Mouse (Mus musculus) E14TG2a.4 (cell line): Measurements from ENCODE around the gene Gmeb1.

ENCODE experiments used
- CTCF ChIP-seq: conservative IDR thresholded peaks from 2 replicates; pipeline ENCODE4 v1.5.1; 2014; ENCODE audit warnings: low read length
- NANOG ChIP-seq: IDR thresholded peaks from 2 replicates; pipeline ENCODE4 v1.6.1; 2014; ENCODE audit warnings: borderline replicate concordance, low read length, mixed read lengths
- POU5F1 ChIP-seq: IDR thresholded peaks from 2 replicates; pipeline ENCODE4 v1.6.1; 2014; ENCODE audit warnings: low read length, borderline replicate concordance

DNA sequence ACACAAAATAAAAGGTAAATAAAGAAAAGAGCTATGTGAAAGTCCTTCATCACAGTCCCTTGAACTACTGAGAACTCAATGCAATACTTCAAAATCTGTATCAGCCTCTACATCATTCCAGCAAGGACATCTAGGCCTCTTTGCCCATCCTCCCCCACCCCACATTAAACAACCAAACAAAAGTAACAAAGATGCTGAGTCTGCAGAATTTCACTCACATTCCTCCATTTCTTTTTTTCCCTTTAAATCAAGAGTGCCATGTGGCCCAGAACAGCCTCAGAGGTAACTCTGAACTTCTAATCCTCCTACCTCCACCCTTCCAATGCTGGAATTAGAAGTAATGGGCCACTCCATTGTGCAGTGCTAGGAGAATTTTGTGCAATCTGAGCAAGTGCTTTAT is 62.6 kb downstream of the Gmeb1 start:
- TF ChIP-seq CTCF (no peak), POU5F1 (no peak), NANOG (no peak)
